Mouse (Mus musculus) embryonic stem cell, embryonic (primary cell): ENCODE measurements around the gene Cacna1a.

Experiments used
- CTCF ChIA-PET, 4 experiments: fragments of 300-600 bp in 2 of 4; fragments of 350-600 bp in 2 of 4; sonication (Branson Sonifier 250); formaldehyde crosslinking; loops; one replicate each; lab custom pipeline; 2022; ENCODE audit warnings: inconsistent platforms in 2 of 4; lab: Charles Lee
- POLR2A ChIA-PET, 4 experiments: fragments of 300-600 bp in 2 of 4; fragments of 350-600 bp in 2 of 4; sonication (Branson Sonifier 250); formaldehyde crosslinking; loops; one replicate each; lab custom pipeline; 2022; ENCODE audit warnings: antibody characterized with exemption in 4 of 4, inconsistent platforms in 1 of 4; lab: Charles Lee

Gene Cacna1a

GRCm38 (mm10) chr8:84638555-84639161 is 250.4 kb downstream of the Cacna1a start:
- ChIA-PET CTCF (interaction anchor here in 3 of 4 experiments (0.5 to 2.0 kb wide), 22 partner anchors 9 to 264 kb away, joined by 3 to 8 read pairs (median 4); partner anchors contain the start of gene Trmt1 (in 1 of the 3)), POLR2A (interaction anchor here (0.5 to 16.6 kb wide), 37 partner anchors 8 to 368 kb away, joined by 3 to 272 read pairs (median 5); partner anchors contain the start of genes Ier2 (in 3 of the 4), Ccdc130 (in 1 of the 4), Nacc1 (in 1 of the 4) and Trmt1 (in 1 of the 4))

DNA sequence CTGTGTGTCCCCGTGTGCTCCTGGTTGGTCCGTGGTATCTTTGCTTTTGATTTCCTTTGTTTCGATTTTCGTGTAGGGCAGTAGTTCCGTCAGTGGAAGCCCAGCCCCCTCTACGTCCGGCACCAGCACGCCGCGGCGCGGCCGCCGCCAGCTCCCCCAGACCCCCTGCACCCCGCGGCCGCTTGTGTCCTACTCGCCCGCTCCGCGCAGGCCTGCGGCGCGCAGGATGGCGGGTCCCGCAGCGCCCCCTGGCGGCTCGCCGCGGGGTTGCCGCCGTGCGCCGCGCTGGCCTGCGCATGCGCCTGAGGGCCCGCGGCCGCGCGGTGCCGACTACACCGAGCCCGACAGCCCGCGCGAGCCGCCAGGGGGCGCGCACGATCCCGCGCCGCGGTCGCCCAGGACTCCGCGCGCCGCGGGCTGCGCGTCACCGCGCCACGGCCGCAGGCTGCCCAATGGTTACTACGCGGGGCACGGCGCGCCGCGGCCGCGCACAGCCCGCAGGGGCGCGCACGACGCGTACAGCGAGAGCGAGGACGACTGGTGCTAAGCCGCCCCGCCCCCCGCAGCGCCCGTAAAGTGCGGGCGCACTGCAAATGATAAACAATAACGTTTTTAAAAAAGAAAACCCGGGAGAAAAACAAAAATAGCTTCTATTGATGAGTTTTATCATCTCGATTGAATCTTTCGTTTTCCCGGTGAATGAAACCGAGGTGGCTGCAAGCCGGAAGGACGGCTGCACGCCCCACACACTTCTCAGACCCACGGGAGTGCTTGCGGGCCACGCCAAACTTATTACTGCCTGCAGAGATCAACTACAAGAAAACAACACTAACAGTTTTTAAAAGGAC is 251.1 kb downstream of the Cacna1a start:
- POLR2A ChIA-PET, result interaction anchor here (0.5 to 16.6 kb wide), 36 partner anchors 8 to 369 kb away, joined by 3 to 272 read pairs (median 5); partner anchors contain the start of genes Ier2 (in 2 of the 4), Ccdc130 (in 1 of the 4), Nacc1 (in 1 of the 4) and Trmt1 (in 1 of the 4)
- CTCF ChIA-PET, result interaction anchor here in 3 of 4 experiments (0.5 to 2.0 kb wide), 23 partner anchors 8 to 264 kb away, joined by 3 to 8 read pairs (median 4); partner anchors contain the start of gene Trmt1 (in 1 of the 3)

GRCm38 (mm10) chr8:84640010-84640588 is 251.9 kb downstream of the Cacna1a start:
- POLR2A ChIA-PET, result interaction anchor here in 3 of 4 experiments (0.7 to 16.6 kb wide), 11 partner anchors 7 to 58 kb away, joined by 3 to 272 read pairs (median 5); partner anchors contain the start of gene Ier2 (in 2 of the 3)
- CTCF ChIA-PET, result no interaction called here

DNA sequence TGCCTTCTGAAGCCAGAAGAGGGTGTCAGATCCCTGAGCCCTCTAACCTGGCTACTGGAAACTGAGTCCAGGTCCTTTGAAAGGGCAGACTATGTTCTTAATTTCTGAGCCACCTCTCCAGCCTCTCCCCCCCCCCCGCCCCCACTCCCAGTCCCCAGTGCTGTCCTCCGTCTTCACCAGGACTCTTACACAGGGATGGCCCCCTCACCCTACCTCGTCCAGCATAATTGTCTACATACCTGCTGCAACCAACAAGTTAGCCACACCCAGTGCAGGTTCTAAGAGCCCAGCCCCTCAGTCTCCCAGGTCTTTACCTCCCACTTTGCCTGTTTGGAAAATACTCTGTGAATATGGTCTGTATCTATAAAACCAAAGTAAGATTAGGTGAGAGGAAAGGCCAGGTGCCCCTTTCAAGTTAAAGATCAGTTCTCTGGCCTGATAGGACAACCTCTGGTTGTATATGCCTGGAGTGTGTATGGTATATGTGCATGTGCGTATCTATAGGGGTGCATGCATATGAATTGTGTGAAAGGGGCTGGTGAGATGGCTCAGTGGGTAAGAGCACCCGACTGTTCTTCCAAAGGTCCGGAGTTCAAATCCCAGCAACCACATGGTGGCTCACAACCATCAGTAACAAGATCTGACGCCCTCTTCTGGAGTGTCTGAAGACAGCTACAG is 252.5 kb downstream of the Cacna1a start:
- ChIA-PET POLR2A (interaction anchor here in 3 of 4 experiments (1.0 to 16.6 kb wide), 9 partner anchors 8 to 25 kb away, joined by 3 to 272 read pairs (median 10); partner anchors contain the start of gene Ier2 (in 1 of the 3)), CTCF (interaction anchor here in 3 of 4 experiments (0.6 to 0.8 kb wide), 3 partner anchors 14 to 154 kb away, joined by 3 to 8 read pairs (median 3); no protein-coding TSS in a partner anchor)

GRCm38 (mm10) chr8:84641578-84642361 is 253.5 kb downstream of the Cacna1a start:
- ChIA-PET POLR2A (interaction anchor here (0.6 to 16.6 kb wide), 36 partner anchors 8 to 812 kb away, joined by 3 to 272 read pairs (median 4); partner anchors contain the start of genes Ier2 (in 3 of the 4), Calr (in 1 of the 4), Ccdc130 (in 1 of the 4) and Trmt1 (in 1 of the 4)), CTCF (interaction anchor here in 3 of 4 experiments (0.6 to 1.6 kb wide), 13 partner anchors 11 to 244 kb away, joined by 3 to 8 read pairs (median 4); partner anchors contain the start of genes Ier2 (in 1 of the 3), Nacc1 (in 1 of the 3) and Trmt1 (in 1 of the 3))

DNA sequence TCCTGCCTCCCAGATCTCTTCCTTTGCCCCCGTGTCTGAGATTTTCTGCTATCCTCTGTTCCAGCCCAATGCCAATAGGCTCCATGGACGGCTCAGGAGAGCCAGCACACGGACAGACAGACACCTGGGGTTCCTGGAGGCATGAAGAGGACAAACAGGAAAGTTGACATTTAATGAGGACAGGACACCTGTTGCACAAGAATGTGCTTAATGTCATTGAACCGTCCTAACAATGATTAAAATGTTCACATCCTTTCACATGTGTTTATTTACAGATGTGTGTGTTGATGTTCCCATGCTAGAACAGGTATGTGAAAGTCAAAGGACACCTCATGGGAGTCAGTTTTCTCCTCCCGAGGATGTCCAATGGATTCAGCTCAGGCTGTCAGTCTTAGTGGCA is 254.8 kb downstream of the Cacna1a start:
- POLR2A ChIA-PET, result interaction anchor here in 3 of 4 experiments (0.7 to 16.6 kb wide), 28 partner anchors 8 to 373 kb away, joined by 3 to 272 read pairs (median 4); partner anchors contain the start of genes Ier2 (in 3 of the 3), Calr (in 1 of the 3), Ccdc130 (in 1 of the 3) and Farsa (in 1 of the 3)
- CTCF ChIA-PET, result interaction anchor here in 1 of 4 experiments (0.9 to 1.6 kb wide), 7 partner anchors 12 to 173 kb away, joined by 3 to 4 read pairs (median 4); partner anchors contain the start of genes Ier2, Nacc1 and Trmt1

- ChIA-PET POLR2A (interaction anchor here in 3 of 4 experiments (0.5 to 7.2 kb wide), 30 partner anchors 8 to 398 kb away, joined by 3 to 221 read pairs (median 4); partner anchors contain the start of genes Ier2 (in 3 of the 3), Nacc1 (in 2 of the 3), Trmt1 (in 2 of the 3) and Calr (in 1 of the 3)), CTCF (interaction anchor here (0.6 to 1.8 kb wide), 13 partner anchors 8 to 329 kb away, joined by 3 to 8 read pairs (median 4); partner anchors contain the start of gene Nacc1 (in 1 of the 4))
These were observed 258.6 kb downstream of the Cacna1a start for GRCm38 (mm10) chr8:84646800-84647199.

DNA sequence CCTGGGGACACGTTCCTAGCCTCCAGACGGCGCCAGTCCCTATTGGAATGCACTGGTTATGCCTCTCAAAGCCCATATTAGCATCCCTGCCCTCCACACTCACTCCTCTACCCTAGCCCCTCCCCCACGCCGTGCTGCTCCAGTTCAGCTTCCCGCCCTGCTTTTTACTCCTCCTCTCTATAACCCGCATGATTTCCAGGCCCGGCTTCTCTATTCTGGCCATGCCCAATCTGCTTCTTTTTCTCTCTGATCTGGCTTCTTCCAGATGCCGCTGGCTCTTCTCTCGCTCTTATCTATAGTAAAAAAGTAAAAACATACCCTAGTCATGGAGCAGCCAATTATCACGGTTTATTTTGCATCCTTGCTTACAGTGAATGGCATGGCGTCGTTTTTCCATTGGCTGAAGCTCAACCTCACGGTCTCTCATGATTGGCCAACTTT is 259.2 kb downstream of the Cacna1a start:
- ChIA-PET CTCF (interaction anchor here (0.5 to 1.8 kb wide), 18 partner anchors 8 to 328 kb away, joined by 3 to 8 read pairs (median 4); partner anchors contain the start of gene Nacc1 (in 1 of the 4)), POLR2A (interaction anchor here (0.5 to 5.2 kb wide), 34 partner anchors 8 to 448 kb away, joined by 3 to 221 read pairs (median 4); partner anchors contain the start of genes Ier2 (in 3 of the 4), Trmt1 (in 2 of the 4), Calr (in 1 of the 4) and Ccdc130 (in 1 of the 4))

- CTCF ChIA-PET, result interaction anchor here (0.5 to 1.3 kb wide), 8 partner anchors 9 to 165 kb away, joined by 3 to 6 read pairs (median 3); no protein-coding TSS in a partner anchor
- POLR2A ChIA-PET, result interaction anchor here (0.6 to 5.2 kb wide), 42 partner anchors 8 to 453 kb away, joined by 3 to 221 read pairs (median 5); partner anchors contain the start of genes Ier2 (in 3 of the 4), Nacc1 (in 3 of the 4), Calr (in 1 of the 4) and Gcdh (in 1 of the 4)
These were observed 262.0 kb downstream of the Cacna1a start for GRCm38 (mm10) chr8:84650213-84650612.

GRCm38 (mm10) chr8:84653092-84653631 is 264.9 kb downstream of the Cacna1a start:
- CTCF ChIA-PET, result interaction anchor here in 3 of 4 experiments (0.7 to 3.9 kb wide), 5 partner anchors 11 to 162 kb away, joined by 3 to 17 read pairs (median 5); partner anchors contain the start of genes Nacc1 (in 1 of the 3) and Trmt1 (in 1 of the 3)
- POLR2A ChIA-PET, result interaction anchor here in 3 of 4 experiments (0.6 to 10.9 kb wide), 32 partner anchors 9 to 377 kb away, joined by 3 to 557 read pairs (median 5); partner anchors contain the start of genes Nacc1 (in 3 of the 3), Ier2 (in 2 of the 3), Trmt1 (in 2 of the 3) and Calr (in 1 of the 3)

DNA sequence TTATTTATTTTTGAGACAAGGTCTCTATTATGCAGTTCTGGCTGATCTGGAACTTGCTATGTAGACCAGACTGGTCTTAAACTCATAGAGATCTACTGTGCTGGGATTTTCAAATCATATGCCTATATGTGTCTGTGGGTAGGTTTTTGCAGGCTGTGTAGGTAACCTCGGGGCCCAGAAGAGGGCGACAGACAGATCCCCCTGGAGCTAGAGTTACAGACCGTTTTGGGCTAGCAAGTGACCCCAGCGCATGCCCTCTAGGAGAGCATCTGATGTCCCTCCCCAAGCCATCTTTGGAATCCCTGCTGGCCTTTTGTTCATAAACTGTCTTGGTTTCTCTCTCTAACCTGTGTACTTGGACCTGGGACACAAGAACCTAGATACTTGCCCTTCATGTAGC is 266.4 kb downstream of the Cacna1a start:
- POLR2A ChIA-PET, result interaction anchor here in 3 of 4 experiments (0.6 to 10.9 kb wide), 40 partner anchors 7 to 468 kb away, joined by 3 to 557 read pairs (median 5); partner anchors contain the start of genes Nacc1 (in 3 of the 3), Trmt1 (in 3 of the 3), Calr (in 2 of the 3) and Ier2 (in 2 of the 3)
- CTCF ChIA-PET, result interaction anchor here in 3 of 4 experiments (0.7 to 3.9 kb wide), 17 partner anchors 9 to 249 kb away, joined by 3 to 17 read pairs (median 3); partner anchors contain the start of genes Nacc1 (in 1 of the 3) and Trmt1 (in 1 of the 3)

DNA sequence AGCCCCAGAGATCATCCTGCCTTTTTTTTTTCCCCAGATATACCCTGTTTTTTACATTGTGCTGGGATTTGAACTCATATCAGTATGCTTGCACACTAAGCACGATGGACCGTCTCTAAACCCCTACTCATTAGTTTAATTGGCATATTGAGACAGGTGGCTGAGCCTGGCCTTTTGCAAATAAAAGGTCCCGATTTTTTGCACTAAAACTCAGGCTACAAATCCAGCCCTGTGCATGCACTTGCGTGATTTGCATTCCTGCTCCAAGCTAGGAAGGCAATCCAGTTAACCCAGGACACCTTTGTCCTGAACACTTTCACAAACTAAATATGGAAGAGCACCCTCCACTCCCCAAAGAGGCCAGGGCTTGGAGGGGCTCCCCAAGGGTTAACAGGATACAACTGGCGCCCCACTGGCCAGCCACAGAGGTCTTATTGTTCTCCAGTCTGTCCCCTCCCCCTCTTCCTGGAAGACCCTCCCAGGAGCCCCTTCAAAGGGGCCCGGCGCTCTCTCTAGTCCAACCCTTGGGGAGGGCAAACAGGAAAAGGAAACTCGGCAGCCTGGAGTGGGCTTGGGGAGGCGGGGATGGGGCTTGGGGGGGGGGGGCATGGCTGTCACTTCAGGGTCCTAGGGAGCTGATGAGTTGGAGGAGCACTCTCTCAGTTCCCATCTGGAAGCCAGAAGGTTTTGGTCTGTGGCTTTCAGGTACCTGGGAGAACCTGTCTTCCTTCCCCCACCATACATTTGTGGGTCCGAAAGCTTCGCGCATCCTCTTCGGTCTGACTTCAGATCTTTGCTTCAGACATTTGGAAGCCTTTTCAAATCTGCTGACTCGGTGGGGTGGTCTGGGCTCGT is 267.3 kb downstream of the Cacna1a start:
- CTCF ChIA-PET, result interaction anchor here in 3 of 4 experiments (0.5 to 3.9 kb wide), 16 partner anchors 8 to 808 kb away, joined by 3 to 17 read pairs (median 4); partner anchors contain the start of genes Nacc1 (in 1 of the 3) and Trmt1 (in 1 of the 3)
- POLR2A ChIA-PET, result interaction anchor here (0.6 to 10.9 kb wide), 51 partner anchors 6 to 915 kb away, joined by 3 to 557 read pairs (median 5); partner anchors contain the start of genes Nacc1 (in 3 of the 4), Trmt1 (in 3 of the 4), Calr (in 2 of the 4) and Gcdh (in 1 of the 4)

DNA sequence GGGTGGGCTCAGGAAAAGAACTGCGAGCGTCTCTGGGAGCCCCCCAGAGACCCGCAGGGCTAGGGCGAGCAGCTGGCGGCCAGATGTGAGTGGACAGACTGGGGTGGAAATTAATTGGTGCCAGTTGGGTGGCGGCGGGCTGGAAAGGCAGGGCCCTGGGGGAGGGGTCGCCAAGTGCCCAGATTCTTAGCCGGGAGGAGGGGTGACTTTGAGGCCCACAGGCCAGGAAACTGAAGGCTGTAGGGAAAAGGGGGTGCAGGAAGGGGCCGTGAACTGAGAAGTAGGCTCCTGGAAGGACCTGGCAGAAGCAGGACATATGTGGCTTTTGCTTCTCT is 267.9 kb downstream of the Cacna1a start:
- ChIA-PET POLR2A (interaction anchor here (0.6 to 10.9 kb wide), 37 partner anchors 7 to 596 kb away, joined by 3 to 557 read pairs (median 7); partner anchors contain the start of genes Nacc1 (in 3 of the 4), Trmt1 (in 3 of the 4), Calr (in 2 of the 4) and Rad23a (in 1 of the 4)), CTCF (interaction anchor here in 3 of 4 experiments (0.5 to 3.9 kb wide), 9 partner anchors 9 to 807 kb away, joined by 3 to 17 read pairs (median 3); partner anchors contain the start of genes Nacc1 (in 1 of the 3) and Trmt1 (in 1 of the 3))
